Mouse (Mus musculus) kidney, postnatal 0 days (tissue): Measurements from ENCODE around the gene Katnb1. TPM values are rescaled to one million over a fixed set of nuclear protein-coding genes. Genes with fewer than 3 reads are reported as not detected.
A peak's percentile ranks its signal among the peaks of the same experiment; 100 is the strongest.

Experiments used
- ATAC-seq: fragments of 200-750 bp; cut with Nextera tagmentation; replicated peaks from 2 replicates; pipeline ENCODE4 v1.8.0; 2017; ENCODE audit warnings: low read depth, moderate number of reproducible peaks, moderate TSS enrichment, moderate library complexity; ENCODE audit not compliant: low FRiP score
- DNase-seq: peaks from one replicate; pipeline ENCODE4 v3.0.0-alpha.2; 2016; ENCODE audit warnings: low spot score
- H3K27ac ChIP-seq: fragments of 300-500 bp; sonication (generic); 2 replicates; pipeline ENCODE4 v1.5.1; 2014; ENCODE audit warnings: mild to moderate bottlenecking
- H3K27me3 ChIP-seq: fragments of 300-500 bp; sonication (generic); 2 replicates; pipeline ENCODE4 v1.6.1; 2014; ENCODE audit warnings: low read length, mixed read lengths; ENCODE audit not compliant: insufficient read depth
- H3K36me3 ChIP-seq: fragments of 300-500 bp; sonication (generic); 2 replicates; pipeline ENCODE4 v1.6.1; 2014; ENCODE audit warnings: low read length, mixed read lengths; ENCODE audit not compliant: insufficient read depth
- H3K4me1 ChIP-seq: fragments of 300-500 bp; sonication (generic); replicated peaks from 2 replicates; pipeline ENCODE4 v1.6.1; 2014; ENCODE audit warnings: antibody characterized with exemption, low read length, mixed read lengths; ENCODE audit not compliant: insufficient read depth
- H3K4me2 ChIP-seq: fragments of 300-500 bp; sonication (generic); 2 replicates; pipeline ENCODE4 v1.6.1; 2014; ENCODE audit warnings: mild to moderate bottlenecking, low read length, moderate library complexity, mixed read lengths
- H3K4me3 ChIP-seq: fragments of 300-500 bp; sonication (generic); replicated peaks from 2 replicates; pipeline ENCODE4 v1.5.1; 2014; ENCODE audit warnings: low read depth, low read length
- H3K9ac ChIP-seq: fragments of 300-500 bp; sonication (generic); 2 replicates; pipeline ENCODE4 v1.6.1; 2014; ENCODE audit warnings: low read depth, low read length
- H3K9me3 ChIP-seq: fragments of 300-500 bp; sonication (generic); replicated peaks from 2 replicates; pipeline ENCODE4 v1.6.1; 2016; ENCODE audit warnings: low read length, inconsistent platforms, mixed read lengths
- CTCF ChIP-seq: IDR thresholded peaks from 2 replicates; pipeline ENCODE4 v1.5.1; 2016; ENCODE audit warnings: antibody characterized with exemption, low read depth, mild to moderate bottlenecking, moderate library complexity
- WGBS: fragments of 180-500 bp; shearing (Covaris S2); extraction: QIAGEN DNeasy Blood & Tissue Kit; methylation state at CpG from one replicate; pipeline ENCODE4 v1.1.7; 2014; 5-methylcytosine and 5-hydroxymethylcytosine counted together
- polyA plus RNA-seq: library from polyadenylated mRNA; unstranded; fragments of >200 nt; fragmentation: Nextera tagmentation; extraction: Ambion mirVana; gene quantifications from 2 replicates; pipeline ENCODE4 v1.2.1, GENCODE M21; 2015

The Katnb1 gene
- polyA plus RNA-seq, 1 experiment from 2014 or later = 21.2 TPM

GRCm38 (mm10) chr8:95081650-95082049, 664 bp downstream of the Katnb1 start:
- Histone ChIP-seq H3K27ac (peak overlapping the region; percentile 70), H3K4me2 (peak overlapping the region; percentile 88), H3K36me3 (no peaks in the 10 kb centered on the region), H3K9ac (peak overlapping the region; percentile 67), H3K4me1 (no peaks in the 10 kb centered on the region; the same call in 1 of the 2 replicates), H3K4me3 (peak overlapping the region; percentile 78), H3K27me3 (no peaks in the 10 kb centered on the region), H3K9me3 (no peaks in the 10 kb centered on the region)
- DNase-seq (peak; percentile 12), ATAC-seq (no peak)
- 6% methylated on average over 11 of the region's 11 CpGs for WGBS
- no peak for TF ChIP-seq CTCF

- Histone ChIP-seq H3K36me3 (0 out of 2 replicates have a peak, but pooled peaks cover 19% of the 10 kb centered on the region), H3K4me3 (no peak overlapping the region), H3K9me3 (no peaks in the 10 kb centered on the region), H3K27me3 (no peaks in the 10 kb centered on the region), H3K4me2 (no peak overlapping the region), H3K4me1 (no peaks in the 10 kb centered on the region; the same call in 1 of the 2 replicates), H3K9ac (no peak overlapping the region), H3K27ac (no peak overlapping the region)
- WGBS = 83% methylated on average over 4 of the region's 4 CpGs
- DNase-seq = no peak
- no peak for TF ChIP-seq CTCF
- no peak for ATAC-seq
Measured at GRCm38 (mm10) chr8:95084261-95084660, 3.3 kb downstream of the Katnb1 start.

GRCm38 (mm10) chr8:95084744-95085431, 3.9 kb downstream of the Katnb1 start:
- Histone ChIP-seq H3K4me2 (no peak overlapping the region), H3K4me1 (no peaks in the 10 kb centered on the region; the same call in 1 of the 2 replicates), H3K36me3 (0 out of 2 replicates have a peak, but pooled peaks cover 21% of the 10 kb centered on the region), H3K27me3 (no peaks in the 10 kb centered on the region), H3K27ac (no peak overlapping the region), H3K9ac (no peak overlapping the region), H3K4me3 (no peak overlapping the region), H3K9me3 (no peaks in the 10 kb centered on the region)
- WGBS = 85% methylated on average over 10 of the region's 10 CpGs
- no peak for TF ChIP-seq CTCF
- no peak for ATAC-seq
- no peak for DNase-seq

- Histone ChIP-seq H3K4me2 (no peak overlapping the region), H3K27ac (no peak overlapping the region), H3K36me3 (0 out of 2 replicates have a peak, but pooled peaks cover 21% of the 10 kb centered on the region), H3K4me3 (no peak overlapping the region), H3K4me1 (no peaks in the 10 kb centered on the region; the same call in 1 of the 2 replicates), H3K27me3 (no peaks in the 10 kb centered on the region), H3K9ac (no peak overlapping the region), H3K9me3 (no peaks in the 10 kb centered on the region)
- ATAC-seq (no peak), DNase-seq (no peak)
- no peak for TF ChIP-seq CTCF
- 94% methylated on average over 7 of the region's 7 CpGs for WGBS
Measured at GRCm38 (mm10) chr8:95085432-95086141, 4.6 kb downstream of the Katnb1 start.

- ATAC-seq (0 out of 2 replicates have a peak, but pooled peaks have one; percentile 37), DNase-seq (no peak)
- Histone ChIP-seq H3K4me1 (no peaks in the 10 kb centered on the region), H3K9ac (no peak overlapping the region), H3K9me3 (no peaks in the 10 kb centered on the region), H3K4me2 (no peak overlapping the region), H3K4me3 (no peak overlapping the region), H3K27me3 (no peaks in the 10 kb centered on the region), H3K36me3 (peaks cover 40% of the 10 kb centered on the region; the same call in 1 of the 2 replicates), H3K27ac (no peak overlapping the region)
- no peak for TF ChIP-seq CTCF
- 85% methylated on average over 4 of the region's 4 CpGs for WGBS
Measured at GRCm38 (mm10) chr8:95093574-95093973, 12.6 kb downstream of the Katnb1 start.

- ATAC-seq = peak; percentile 60; the same call in 1 of the 2 replicates
- Histone ChIP-seq H3K27ac (no peak overlapping the region), H3K4me1 (no peaks in the 10 kb centered on the region), H3K4me2 (no peak overlapping the region), H3K27me3 (no peaks in the 10 kb centered on the region), H3K9ac (no peak overlapping the region), H3K36me3 (peaks cover 55% of the 10 kb centered on the region), H3K4me3 (no peak overlapping the region), H3K9me3 (no peaks in the 10 kb centered on the region)
- TF ChIP-seq CTCF = peak; percentile 97
- WGBS = 22% methylated on average over 5 of the region's 5 CpGs
- DNase-seq = peak; percentile 81
Measured at GRCm38 (mm10) chr8:95099009-95099408, 18.0 kb downstream of the Katnb1 start.
